Mouse (Mus musculus) testis, adult 2 months (tissue): ENCODE data around the gene Ppp1r35.

ENCODE experiments used
- CTCF ChIP-seq: fragments of 200-500 bp; IDR thresholded peaks from 2 replicates; pipeline ENCODE4 v1.5.1; 2012; ENCODE audit warnings: low read depth, mild to moderate bottlenecking, inconsistent platforms, low read length, moderate library complexity; ENCODE audit not compliant: control insufficient read depth, insufficient read depth, insufficient replicate concordance
- POLR2A ChIP-seq: fragments of 200-500 bp; IDR thresholded peaks from 2 replicates; pipeline ENCODE4 v1.6.1; 2012; ENCODE audit warnings: low read depth, mild to moderate bottlenecking, inconsistent platforms, low read length, moderate library complexity; ENCODE audit not compliant: control insufficient read depth

DNA sequence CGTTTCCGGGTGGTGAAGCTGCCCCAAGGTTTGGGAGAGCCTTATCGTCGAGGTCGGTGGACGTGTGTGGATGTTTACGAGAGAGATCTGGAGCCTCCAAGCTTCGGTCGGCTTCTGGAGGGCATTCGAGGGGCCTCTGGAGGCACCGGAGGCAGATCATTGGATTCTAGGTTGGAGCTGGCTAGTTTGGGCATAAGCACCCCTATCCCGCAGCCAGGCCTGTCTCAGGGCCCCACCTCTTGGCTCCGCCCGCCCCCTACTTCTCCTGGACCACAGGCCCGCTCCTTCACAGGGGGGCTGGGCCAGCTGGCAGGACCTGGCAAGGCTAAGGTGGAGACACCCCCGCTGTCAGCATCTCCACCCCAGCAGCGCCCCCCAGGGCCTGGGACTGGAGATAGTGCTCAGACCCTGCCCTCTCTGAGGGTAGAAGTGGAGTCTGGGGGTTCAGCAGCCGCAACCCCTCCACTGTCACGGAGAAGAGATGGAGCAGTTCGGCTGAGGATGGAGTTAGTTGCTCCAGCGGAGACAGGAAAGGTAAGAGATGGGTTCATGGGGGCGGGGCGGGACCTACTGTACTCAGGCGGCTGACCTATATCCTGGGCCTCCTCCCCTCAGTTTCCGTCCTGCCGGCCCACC is 31.2 kb upstream of the Ppp1r35 start:
- TF ChIP-seq POLR2A = no peak
- TF ChIP-seq CTCF = no peak
